Mouse (Mus musculus) brown adipose tissue, adult 24 weeks (tissue): ENCODE measurements around the gene Itga4. TPM values are rescaled to one million over a fixed set of nuclear protein-coding genes. Genes with fewer than 3 reads are reported as not detected.

Source experiments
- H3K27ac ChIP-seq: fragments of 200-500 bp; replicated peaks from 2 replicates; pipeline ENCODE4 v1.5.1; 2012; ENCODE audit warnings: low read depth, mild to moderate bottlenecking, low read length
- H3K4me1 ChIP-seq: fragments of 200-500 bp; 2 replicates; pipeline ENCODE4 v1.6.1; 2012; ENCODE audit warnings: low read length, mixed read lengths; ENCODE audit not compliant: control insufficient read depth, insufficient read depth, insufficient read length
- H3K4me3 ChIP-seq: fragments of 200-500 bp; 2 replicates; pipeline ENCODE4 v1.5.1; 2012; ENCODE audit warnings: low read depth, mild to moderate bottlenecking, low read length, moderate library complexity; ENCODE audit not compliant: insufficient read depth
- polyA plus RNA-seq: library from polyadenylated mRNA; stranded (reverse); fragments of >200 nt; gene quantifications from 2 replicates; pipeline ENCODE4 v1.2.4, GENCODE M21; 2012; ENCODE audit not compliant: missing spikeins, insufficient read depth, insufficient read length

Itga4 gene
- polyA plus RNA-seq, result 0.83 and 1.1 TPM in 2 replicates

- Histone ChIP-seq H3K4me3 (peak within 1 kb of the TSS; percentile 47), H3K4me1 (peaks cover 9% of the 10 kb centered on the region; the same call in 1 of the 2 replicates), H3K27ac (peak within 1 kb of the TSS; percentile 73)
Observed at GRCm38 (mm10) chr2:79255192-79256000, at the start of gene Itga4. Gene Itga4, plus strand, starts transcription at chr2:79255426.

- no peak overlapping the region for H3K4me3 ChIP-seq
- no peaks in the 10 kb centered on the region for H3K4me1 ChIP-seq
- H3K27ac ChIP-seq, result no peak overlapping the region; the same call in 1 of the 2 replicates
Observed at GRCm38 (mm10) chr2:79206191-79206755, 49.0 kb upstream of the Itga4 start.

GRCm38 (mm10) chr2:79214982-79215381 lies 40.2 kb upstream of the Itga4 start:
- Histone ChIP-seq H3K4me1 (no peaks in the 10 kb centered on the region), H3K27ac (no peak overlapping the region), H3K4me3 (no peak overlapping the region)

GRCm38 (mm10) chr2:79215479-79215878 lies 39.7 kb upstream of the Itga4 start:
- Histone ChIP-seq H3K27ac (no peak overlapping the region), H3K4me3 (no peak overlapping the region), H3K4me1 (no peaks in the 10 kb centered on the region)

GRCm38 (mm10) chr2:79224714-79225426 lies 30.4 kb upstream of the Itga4 start:
- H3K4me3 ChIP-seq, result no peak overlapping the region
- H3K4me1 ChIP-seq, result no peaks in the 10 kb centered on the region
- H3K27ac ChIP-seq, result no peak overlapping the region

- no peak overlapping the region for H3K4me3 ChIP-seq
- H3K27ac ChIP-seq, result no peak overlapping the region
- no peaks in the 10 kb centered on the region for H3K4me1 ChIP-seq
Observed at GRCm38 (mm10) chr2:79227805-79228241, 27.4 kb upstream of the Itga4 start.

GRCm38 (mm10) chr2:79231056-79231949 lies 23.9 kb upstream of the Itga4 start:
- Histone ChIP-seq H3K4me3 (no peak overlapping the region), H3K4me1 (no peaks in the 10 kb centered on the region), H3K27ac (no peak overlapping the region)

GRCm38 (mm10) chr2:79235767-79236487 lies 19.3 kb upstream of the Itga4 start:
- H3K27ac ChIP-seq, result no peak overlapping the region
- no peak overlapping the region for H3K4me3 ChIP-seq

GRCm38 (mm10) chr2:79237216-79237615 lies 18.0 kb upstream of the Itga4 start:
- Histone ChIP-seq H3K27ac (no peak overlapping the region), H3K4me3 (no peak overlapping the region), H3K4me1 (no peaks in the 10 kb centered on the region)

More at GRCm38 (mm10) chr2:79235767-79236487, 19.3 kb upstream of the Itga4 start:
- H3K4me1 ChIP-seq, result no peaks in the 10 kb centered on the region

- Histone ChIP-seq H3K4me3 (no peak overlapping the region), H3K4me1 (no peaks in the 10 kb centered on the region), H3K27ac (no peak overlapping the region)
Observed at GRCm38 (mm10) chr2:79244276-79244675, 10.9 kb upstream of the Itga4 start.

- Histone ChIP-seq H3K4me3 (no peak overlapping the region), H3K27ac (no peak overlapping the region), H3K4me1 (no peaks in the 10 kb centered on the region)
Observed at GRCm38 (mm10) chr2:79244743-79245142, 10.5 kb upstream of the Itga4 start.

GRCm38 (mm10) chr2:79248283-79248682 lies 6.9 kb upstream of the Itga4 start:
- Histone ChIP-seq H3K27ac (no peak overlapping the region), H3K4me3 (no peak overlapping the region), H3K4me1 (no peaks in the 10 kb centered on the region)

GRCm38 (mm10) chr2:79250510-79250909 lies 4.7 kb upstream of the Itga4 start:
- no peak overlapping the region for H3K27ac ChIP-seq
- peaks cover 6% of the 10 kb centered on the region; the same call in 1 of the 2 replicates for H3K4me1 ChIP-seq
- no peak overlapping the region for H3K4me3 ChIP-seq

- H3K4me1 ChIP-seq, result peaks cover 9% of the 10 kb centered on the region; the same call in 1 of the 2 replicates
- peak overlapping the region; percentile 43 for H3K27ac ChIP-seq
- no peak overlapping the region for H3K4me3 ChIP-seq
Observed at GRCm38 (mm10) chr2:79253754-79254197, 1.4 kb upstream of the Itga4 start.
